Mouse (Mus musculus) R1 (cell line): ENCODE data around the gene Gm28576.
"Not testable (repeated sequence)": the region's sequence is repeated elsewhere in the genome, so short reads cannot be mapped to it uniquely, and the experiment has no call there.

Source experiments
- DNase-seq: peaks from one replicate; pipeline ENCODE4 v3.0.0-alpha.2; 2018; ENCODE audit warnings: low read depth, low spot score

Gene Gm28576

DNA sequence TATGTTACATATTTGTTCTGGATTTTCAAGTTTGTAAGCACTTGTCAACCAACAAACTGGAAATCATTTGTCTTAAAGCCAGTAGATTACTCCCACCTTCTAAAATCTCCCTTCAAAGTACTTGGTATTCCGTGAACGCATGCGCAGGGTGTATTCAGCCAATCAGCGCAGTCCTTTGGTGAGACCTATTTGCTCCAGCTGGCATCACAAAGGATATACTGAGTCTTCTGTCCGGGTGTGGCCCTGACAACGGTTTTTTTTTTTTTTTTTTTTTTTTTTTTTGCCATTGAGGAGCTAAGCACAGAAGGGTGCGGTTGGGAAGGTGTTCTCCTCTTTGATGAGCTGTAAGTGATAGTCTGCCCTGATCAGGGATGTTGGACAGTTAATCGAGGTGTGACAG, at the start of gene Gm28576:
Gm28576 (plus strand) TSS at position 301 of the 400 bp plus-strand sequence.
- not testable (repeated sequence) for DNase-seq
